Mouse (Mus musculus): ENCODE data around the gene Zfp963.
A peak's percentile ranks its signal among the peaks of the same experiment; 100 is the strongest.
"Not testable (repeated sequence)": the region's sequence is repeated elsewhere in the genome, so short reads cannot be mapped to it uniquely, and the experiment has no call there.

Zfp963 gene

GRCm38 (mm10) chr8:69740763-69741162 lies 9.0 kb downstream of the Zfp963 start:
- no peak for DNase-seq (ENCODE audit: low spot score)

DNA sequence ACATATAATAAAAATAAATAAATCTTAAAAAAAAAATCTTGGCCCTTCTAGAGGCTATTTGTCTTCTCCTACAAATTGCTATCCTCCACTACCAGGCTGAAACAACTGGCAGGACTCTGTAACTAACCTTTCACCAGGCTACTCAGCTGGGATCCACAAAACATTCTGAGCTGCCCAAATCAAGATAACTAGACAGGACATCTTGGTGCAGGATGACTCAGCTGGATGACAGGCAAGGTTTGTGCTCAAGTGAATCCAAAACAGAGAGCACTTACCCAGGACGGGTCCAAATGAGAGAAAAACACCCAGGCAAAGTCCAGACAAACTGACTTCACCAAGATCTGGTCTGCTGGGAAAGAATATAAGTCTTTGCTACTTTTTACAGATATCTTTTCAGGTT lies 14.3 kb downstream of the Zfp963 start:
- no peak for DNase-seq (ENCODE audit: low spot score)

- DNase-seq (ENCODE audit: low spot score), result no peak
Observed at GRCm38 (mm10) chr8:69717232-69717580, 32.6 kb downstream of the Zfp963 start.

GRCm38 (mm10) chr8:69716403-69717231 lies 33.2 kb downstream of the Zfp963 start:
- peak; percentile 97 for DNase-seq (ENCODE audit: low spot score)

- DNase-seq (ENCODE audit: low spot score), result peak; percentile 3
Observed at GRCm38 (mm10) chr8:69715366-69715765, 34.4 kb downstream of the Zfp963 start.

DNA sequence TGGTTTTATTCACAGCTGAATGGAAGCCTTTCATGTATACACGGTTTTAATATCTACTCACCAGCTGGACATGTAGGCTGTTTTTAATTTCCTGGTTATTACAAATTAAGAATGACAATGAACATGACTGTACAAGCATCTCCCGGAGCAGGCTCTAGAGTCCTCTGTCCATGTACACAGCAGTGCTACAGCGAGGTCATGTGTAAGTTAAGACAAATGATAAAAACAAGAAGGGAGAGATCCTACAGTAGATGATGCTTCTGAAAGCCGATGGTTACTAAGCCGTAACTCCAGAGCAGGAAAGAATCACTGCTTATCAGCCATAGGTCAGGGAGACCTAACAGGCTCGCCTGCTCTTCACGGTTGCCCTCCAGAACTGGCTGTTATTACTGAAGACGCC lies 36.3 kb downstream of the Zfp963 start:
- DNase-seq (ENCODE audit: low spot score), result no peak

DNA sequence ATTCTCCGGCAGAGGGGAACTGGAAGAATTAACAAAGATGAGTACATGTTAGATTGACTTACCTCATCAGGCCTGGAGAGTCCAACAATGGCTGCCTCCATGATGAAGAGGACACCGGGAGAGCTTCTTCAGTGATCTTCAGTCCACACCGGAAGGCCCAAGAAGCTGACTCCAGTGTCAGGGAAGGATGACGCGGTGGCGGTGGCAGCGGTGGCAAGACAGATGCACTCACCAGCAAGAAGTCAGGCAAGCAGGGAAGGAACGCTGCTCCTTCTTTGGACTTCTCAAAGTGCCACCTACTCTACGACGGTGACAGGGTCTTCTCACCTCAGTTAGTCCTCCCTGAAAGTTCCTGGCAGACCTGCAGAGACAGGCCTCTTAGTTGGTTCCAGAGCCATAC lies 39.1 kb downstream of the Zfp963 start, which contains the start of gene Zfp869:
TSS of gene Zfp869 (minus strand) at position 101 of the 400 bp plus-strand sequence.
- not testable (repeated sequence) for DNase-seq (ENCODE audit: low spot score)

- DNase-seq (ENCODE audit: low spot score), result peak; percentile 3
Observed at GRCm38 (mm10) chr8:69701810-69702209, 48.0 kb downstream of the Zfp963 start.
